35 mouse cellular contexts compared by ENCODE assay signal in genomic region chr1:182542110-182542509, GRCm38 (mm10). TPM values are rescaled to one million over a fixed set of nuclear protein-coding genes. Genes with fewer than 3 reads are reported as not detected.
A peak's percentile ranks its signal among the peaks of the same experiment; 100 is the strongest.
DNase-seq lines count a peak whose midpoint lies in the region; ATAC-seq lines count a peak whose summit lies in the region.
"Had no signal": no experiment of that assay in that cellular context is flagged by ENCODE, and none has a peak within 500 bp of the region (broad histone marks: within the 10 kb centered on the region; RNA-seq: fewer than 3 reads in every experiment).

No protein-coding gene starts in this region.

- H3K4me2 ChIP-seq in forebrain, embryonic 11.5 days (ENCODE audit: low read depth, low read length, severe bottlenecking): no peak overlapping the region
- no peak overlapping the region for H3K4me2 ChIP-seq in forebrain, embryonic 14.5 days (ENCODE audit: low read length)
- H3K4me2 ChIP-seq in embryonic facial prominence, embryonic 14.5 days (ENCODE audit: low read depth, low read length): no peak overlapping the region
- H3K4me2 ChIP-seq in limb, embryonic 13.5 days (replicated peaks): no peak overlapping the region
- H3K4me2 ChIP-seq: forebrain, embryonic 12.5 days; heart, embryonic 11.5 days; hindbrain, embryonic 13.5 days had no signal

- H3K4me1 ChIP-seq in forebrain, embryonic 11.5 days (replicated peaks; ENCODE audit: control insufficient read depth, insufficient read depth, low read length): no peaks in the 10 kb centered on the region; the same call in 1 of the 2 replicates
- no peaks in the 10 kb centered on the region for H3K4me1 ChIP-seq in forebrain, embryonic 14.5 days (ENCODE audit: control insufficient read depth, insufficient read depth, low read length)
- peaks cover 5% of the 10 kb centered on the region; the same call in 1 of the 2 replicates for H3K4me1 ChIP-seq in embryonic facial prominence, embryonic 14.5 days (ENCODE audit: control insufficient read depth, insufficient read depth, low read length)
- peaks cover 15% of the 10 kb centered on the region for H3K4me1 ChIP-seq in limb, embryonic 13.5 days
- H3K4me1 ChIP-seq: forebrain, embryonic 12.5 days had no signal

- H3K9me3 ChIP-seq in forebrain, embryonic 11.5 days (ENCODE audit: control insufficient read depth, low read length): no peaks in the 10 kb centered on the region
- H3K9me3 ChIP-seq in forebrain, embryonic 14.5 days (replicated peaks; ENCODE audit: control insufficient read depth, low read length): no peaks in the 10 kb centered on the region
- no peaks in the 10 kb centered on the region for H3K9me3 ChIP-seq in embryonic facial prominence, embryonic 14.5 days (ENCODE audit: control insufficient read depth, low read length)
- H3K9me3 ChIP-seq in limb, embryonic 13.5 days: peaks cover 10% of the 10 kb centered on the region; the same call in 1 of the 2 replicates
- H3K9me3 ChIP-seq: hindbrain, embryonic 13.5 days had no signal

- no peak overlapping the region for H3K4me3 ChIP-seq in forebrain, embryonic 11.5 days (ENCODE audit: low read depth, low read length)
- H3K4me3 ChIP-seq in forebrain, embryonic 14.5 days (ENCODE audit: low read depth, low read length): no peak overlapping the region
- no peak overlapping the region for H3K4me3 ChIP-seq in embryonic facial prominence, embryonic 14.5 days (ENCODE audit: low read depth, low read length)
- no peak overlapping the region for H3K4me3 ChIP-seq in limb, embryonic 13.5 days
- H3K4me3 ChIP-seq: forebrain, embryonic 12.5 days; hindbrain, embryonic 10.5 days; hindbrain, embryonic 13.5 days had no signal

- no peak overlapping the region for H3K9ac ChIP-seq in forebrain, embryonic 11.5 days (ENCODE audit: low read length)
- no peak overlapping the region for H3K9ac ChIP-seq in forebrain, embryonic 14.5 days (ENCODE audit: low read length)
- H3K9ac ChIP-seq in embryonic facial prominence, embryonic 14.5 days (ENCODE audit: low read depth, low read length): no peak overlapping the region
- no peak overlapping the region for H3K9ac ChIP-seq in limb, embryonic 13.5 days
- H3K9ac ChIP-seq: forebrain, embryonic 12.5 days; hindbrain, embryonic 13.5 days had no signal

- no peak for ATAC-seq in forebrain, embryonic 11.5 days (replicated peaks; ENCODE audit: low FRiP score)
- ATAC-seq in forebrain, embryonic 14.5 days: no peak
- no peak for ATAC-seq in embryonic facial prominence, embryonic 14.5 days (ENCODE audit: low read depth)
- peak; percentile 9; the same call in 1 of the 2 replicates for ATAC-seq in limb, embryonic 13.5 days (ENCODE audit: low FRiP score, low read depth)
- no peak for ATAC-seq in monocyte, adult 5-6 weeks (replicated peaks; ENCODE audit: insufficient number of reproducible peaks, low FRiP score, low TSS enrichment, poor library complexity, severe bottlenecking)
- ATAC-seq: CD4-positive, CD25-positive, alpha-beta regulatory T cell, adult 4 months; forebrain, embryonic 16.5 days; hindbrain, embryonic 16.5 days; inflammation-experienced regulatory T-cells, adult 6 months; intestine, embryonic 16.5 days had no signal

- peak; percentile 21 for DNase-seq in forebrain, embryonic 11.5 days (ENCODE audit: low spot score)
- DNase-seq in forebrain, embryonic 14.5 days (ENCODE audit: low spot score): no peak
- DNase-seq in 3T3-L1 (ENCODE audit: low read depth, low spot score): peak; percentile 51
- DNase-seq in embryonic facial prominence, embryonic 14.5 days (ENCODE audit: low spot score): peak; percentile 56
- no peak for DNase-seq in ovary, adult 18-20 months (ENCODE audit: low spot score)
- DNase-seq in lung, postnatal 25 days (ENCODE audit: low spot score): no peak
- DNase-seq: adrenal gland, adult 2 months; adrenal gland, postnatal 25 days; cerebellum, adult 11-12 months; cerebellum, adult 8-10 months; cerebellum, postnatal 10 days; cerebellum, postnatal 36 days; embryo, embryonic 11 days; gastrocnemius, postnatal 10 days; gastrocnemius, postnatal 36 days; heart, postnatal 36 days had no signal

- no peak overlapping the region for H3K27ac ChIP-seq in forebrain, embryonic 11.5 days (ENCODE audit: low read depth, low read length)
- H3K27ac ChIP-seq in forebrain, embryonic 14.5 days (ENCODE audit: low read depth, low read length): no peak overlapping the region
- no peak overlapping the region for H3K27ac ChIP-seq in embryonic facial prominence, embryonic 14.5 days (replicated peaks; ENCODE audit: low read depth, low read length)
- H3K27ac ChIP-seq in limb, embryonic 13.5 days: peak overlapping the region; percentile 10; the same call in 1 of the 2 replicates
- H3K27ac ChIP-seq: forebrain, embryonic 12.5 days; hindbrain, embryonic 10.5 days; hindbrain, embryonic 13.5 days had no signal

- 73% methylated on average over 5 of the region's 5 CpGs for WGBS in forebrain, embryonic 11.5 days
- 70% methylated on average over 5 of the region's 5 CpGs for WGBS in forebrain, embryonic 14.5 days
- WGBS in embryonic facial prominence, embryonic 14.5 days: 67% methylated on average over 5 of the region's 5 CpGs
- 52% methylated on average over 5 of the region's 5 CpGs for WGBS in limb, embryonic 13.5 days

- H3K36me3 ChIP-seq in forebrain, embryonic 11.5 days (ENCODE audit: control insufficient read depth, insufficient read depth, low read length): no peaks in the 10 kb centered on the region
- H3K36me3 ChIP-seq in forebrain, embryonic 14.5 days (ENCODE audit: control insufficient read depth, insufficient read depth, low read length): no peaks in the 10 kb centered on the region
- no peaks in the 10 kb centered on the region for H3K36me3 ChIP-seq in embryonic facial prominence, embryonic 14.5 days (ENCODE audit: control insufficient read depth, insufficient read depth, low read length)
- no peaks in the 10 kb centered on the region for H3K36me3 ChIP-seq in limb, embryonic 13.5 days
- H3K36me3 ChIP-seq: forebrain, embryonic 12.5 days; hindbrain, embryonic 10.5 days; hindbrain, embryonic 13.5 days had no signal

- no peaks in the 10 kb centered on the region for H3K27me3 ChIP-seq in forebrain, embryonic 11.5 days (ENCODE audit: control insufficient read depth, insufficient read depth, low read length)
- H3K27me3 ChIP-seq in forebrain, embryonic 14.5 days (replicated peaks; ENCODE audit: control insufficient read depth, insufficient read depth, low read length): no peaks in the 10 kb centered on the region
- H3K27me3 ChIP-seq in embryonic facial prominence, embryonic 14.5 days (replicated peaks; ENCODE audit: control insufficient read depth, insufficient read depth, low read length): no peaks in the 10 kb centered on the region
- H3K27me3 ChIP-seq in limb, embryonic 13.5 days: no peaks in the 10 kb centered on the region

RNA-seq across cellular contexts. Expression of gene Capn8, which starts 22.7 kb away (rescaled TPM):
- polyA plus RNA-seq in forebrain, embryonic 11.5 days (2014; fragmentation: Nextera tagmentation; extraction: Ambion mirVana): 0.08 TPM in 1 of 2 replicates, not detected in the other
- 0.06 TPM in 1 of 2 replicates, not detected in the other for polyA plus RNA-seq in forebrain, embryonic 14.5 days (2014; fragmentation: Nextera tagmentation; extraction: Ambion mirVana)
- 0.07 and 0.16 TPM in 2 replicates for polyA plus RNA-seq in embryonic facial prominence, embryonic 14.5 days (2014; fragmentation: Nextera tagmentation; extraction: Ambion mirVana)
- polyA plus RNA-seq in limb, embryonic 13.5 days (2015; fragmentation: Nextera tagmentation; extraction: Ambion mirVana): not detected in 2 replicates
- not detected in 3 replicates for total RNA-seq in monocyte, adult 5-6 weeks (2017)
- total RNA-seq: gastrocnemius, adult 18-20 months; gastrocnemius, postnatal 10 days; gastrocnemius, postnatal 36 days; granulocyte monocyte progenitor cell, adult 5-6 weeks; heart, adult 8-10 months; heart, postnatal 36 days; MEL had no signal
- polyA plus RNA-seq: adrenal gland, adult 2 months; C2C12; CD4-positive, CD25-positive, alpha-beta regulatory T cell, adult 4 months; embryonic facial prominence, embryonic 11.5 days; heart, embryonic 11.5 days; heart, embryonic 14.5 days; heart, postnatal 0 days; inflammation-experienced regulatory T-cells, adult 6 months had no signal

RNA-seq across cellular contexts. Expression of gene Capn2, which starts 24.7 kb away (rescaled TPM):
- 90.8 and 91.6 TPM in 2 replicates for polyA plus RNA-seq in forebrain, embryonic 11.5 days (2014; fragmentation: Nextera tagmentation; extraction: Ambion mirVana)
- polyA plus RNA-seq in forebrain, embryonic 14.5 days (2014; fragmentation: Nextera tagmentation; extraction: Ambion mirVana): 39.6 and 53.5 TPM in 2 replicates
- polyA plus RNA-seq in embryonic facial prominence, embryonic 14.5 days (2014; fragmentation: Nextera tagmentation; extraction: Ambion mirVana): 115 and 117 TPM in 2 replicates
- polyA plus RNA-seq in limb, embryonic 13.5 days (2015; fragmentation: Nextera tagmentation; extraction: Ambion mirVana): 138 and 148 TPM in 2 replicates
- 167 to 244 TPM (median 240 TPM) in 3 replicates for total RNA-seq in monocyte, adult 5-6 weeks (2017)

Comparison
In these comparisons a context has a peak if more than half of its experiments do, and no peak if none do; other contexts are left out.
1. DNase-seq: peak in forebrain, embryonic 11.5 days (single experiment), 3T3-L1 (single experiment) and embryonic facial prominence, embryonic 14.5 days (single experiment); none in forebrain, embryonic 14.5 days (single experiment), ovary, adult 18-20 months (single experiment) and lung, postnatal 25 days (single experiment).